Mouse (Mus musculus): ENCODE data around the gene Itgal. TPM values are rescaled to one million over a fixed set of nuclear protein-coding genes. Genes with fewer than 3 reads are reported as not detected.
A peak's percentile ranks its signal among the peaks of the same experiment; 100 is the strongest.

Itgal gene
- polyA plus RNA-seq, 1 experiment from 2014 or later = 0.80 TPM

DNA sequence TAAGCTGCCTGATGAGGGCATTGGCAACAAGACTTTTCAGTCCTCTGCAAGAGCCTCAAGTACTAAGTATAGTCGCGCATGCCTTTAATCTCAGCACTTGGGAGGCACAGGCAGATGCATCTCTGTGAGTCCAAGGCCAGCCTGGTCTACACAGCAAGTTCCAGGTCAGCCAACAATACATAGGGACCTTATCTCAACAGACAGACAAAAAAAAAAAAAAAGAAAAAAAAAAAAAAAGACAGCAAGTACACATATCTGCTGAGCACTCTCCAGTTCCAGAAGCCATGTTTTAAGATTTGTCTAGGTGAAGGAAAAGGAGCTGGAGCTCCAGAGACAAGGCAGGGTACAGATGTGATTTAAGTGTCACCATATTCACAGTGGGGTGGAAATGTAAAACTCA, 40.1 kb upstream of the Itgal start:
- H3K36me3 ChIP-seq (ENCODE audit: control insufficient read depth, insufficient read depth, low read length) = no peaks in the 10 kb centered on the region

DNA sequence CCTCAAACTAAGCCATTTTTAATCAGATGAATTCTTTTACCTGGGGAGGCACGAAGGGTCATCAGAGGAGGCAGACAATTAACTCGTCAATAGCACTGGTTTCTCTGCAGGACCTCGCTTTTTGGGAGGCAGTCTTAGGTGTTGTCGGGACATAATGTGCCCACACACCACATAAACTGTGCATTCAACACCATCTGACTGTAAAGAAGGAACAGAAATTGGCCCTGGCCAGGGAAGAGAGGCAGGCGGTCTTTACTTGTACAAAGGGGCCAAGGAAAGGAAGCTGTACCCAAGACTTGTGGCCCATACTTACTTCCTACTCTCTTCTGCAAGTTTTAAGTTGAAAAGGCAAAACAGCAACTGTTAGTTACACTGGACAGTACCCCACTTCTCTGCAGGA, 39.5 kb upstream of the Itgal start:
- H3K9ac ChIP-seq (ENCODE audit: low read length) = no peak overlapping the region
- H3K4me2 ChIP-seq (replicated peaks; ENCODE audit: low read depth) = no peak overlapping the region
- 85% methylated on average over 5 of the region's 5 CpGs for WGBS
- no peaks in the 10 kb centered on the region for H3K36me3 ChIP-seq (ENCODE audit: control insufficient read depth, insufficient read depth, low read length)
- ATAC-seq (ENCODE audit: low FRiP score, low TSS enrichment) (no peak), DNase-seq (ENCODE audit: low spot score) (no peak)
- peaks cover 3% of the 10 kb centered on the region for H3K4me1 ChIP-seq (replicated peaks; ENCODE audit: control insufficient read depth, insufficient read depth)
- no peak overlapping the region for H3K27ac ChIP-seq (replicated peaks)
- H3K4me3 ChIP-seq (ENCODE audit: low read depth, low read length) = no peak overlapping the region
- no peaks in the 10 kb centered on the region for H3K9me3 ChIP-seq (ENCODE audit: control insufficient read depth, low read length)
- no peaks in the 10 kb centered on the region for H3K27me3 ChIP-seq (ENCODE audit: control insufficient read depth, insufficient read depth, low read length)
- TF ChIP-seq EP300 (optimal IDR thresholded peaks at IDR 0.05) (no peak), CTCF (IDR thresholded peaks at IDR 0.05; ENCODE audit: low read depth) (no peak)

More for the DNA sequence above, 40.1 kb upstream of the Itgal start:
- Histone ChIP-seq H3K9ac (ENCODE audit: low read length) (no peak overlapping the region), H3K9me3 (ENCODE audit: control insufficient read depth, low read length) (no peaks in the 10 kb centered on the region), H3K27ac (replicated peaks) (no peak overlapping the region), H3K27me3 (ENCODE audit: control insufficient read depth, insufficient read depth, low read length) (no peaks in the 10 kb centered on the region), H3K4me2 (replicated peaks; ENCODE audit: low read depth) (no peak overlapping the region), H3K4me3 (ENCODE audit: low read depth, low read length) (no peak overlapping the region), H3K4me1 (replicated peaks; ENCODE audit: control insufficient read depth, insufficient read depth) (peaks cover 3% of the 10 kb centered on the region)
- TF ChIP-seq CTCF (IDR thresholded peaks at IDR 0.05; ENCODE audit: low read depth) = no peak
- TF ChIP-seq EP300 (optimal IDR thresholded peaks at IDR 0.05) = no peak
- ATAC-seq (ENCODE audit: low FRiP score, low TSS enrichment) = no peak
- 75% methylated on average over 2 of the region's 2 CpGs for WGBS
- DNase-seq (ENCODE audit: low spot score) = no peak

DNA sequence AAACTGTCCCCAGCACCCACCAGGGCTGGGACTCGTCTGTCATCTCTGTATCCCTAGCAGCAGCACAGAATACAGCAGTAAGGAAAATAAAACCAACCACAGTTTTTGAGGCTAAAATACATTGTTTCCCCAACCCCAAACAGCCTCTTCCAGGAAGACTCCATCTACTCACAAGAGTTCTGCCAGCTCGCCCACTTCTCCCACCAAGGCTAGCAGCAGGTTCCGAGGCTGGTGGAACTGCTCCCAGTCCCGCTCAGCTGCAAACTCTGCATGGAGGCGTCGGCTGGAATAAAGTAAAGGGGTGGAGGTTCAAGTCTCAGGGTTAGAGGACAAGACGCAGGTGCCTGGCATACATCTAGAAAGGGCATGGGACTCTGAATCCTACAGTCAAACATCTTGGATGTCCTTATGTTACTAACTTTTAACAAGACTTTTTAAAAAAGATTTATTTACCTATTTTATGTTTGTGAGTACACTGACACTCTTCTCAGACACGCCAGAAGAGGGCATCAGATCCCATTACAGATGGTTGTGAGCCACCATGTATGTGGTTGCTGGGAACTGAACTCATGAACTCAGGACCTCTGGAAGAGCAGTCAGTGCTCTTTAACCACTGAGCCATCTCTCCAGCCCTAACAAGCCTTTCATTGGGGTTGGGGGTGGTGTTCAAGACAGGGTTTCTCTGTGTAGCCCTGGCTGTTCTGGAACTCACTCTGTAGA, 36.7 kb upstream of the Itgal start:
- peak; percentile 33; the same call in 1 of the 2 replicates for TF ChIP-seq CTCF (IDR thresholded peaks at IDR 0.05; ENCODE audit: low read depth)
- TF ChIP-seq EP300 (optimal IDR thresholded peaks at IDR 0.05) = no peak
- H3K9me3 ChIP-seq (ENCODE audit: control insufficient read depth, low read length) = no peaks in the 10 kb centered on the region
- DNase-seq (ENCODE audit: low spot score) (no peak), ATAC-seq (ENCODE audit: low FRiP score, low TSS enrichment) (no peak)
- no peaks in the 10 kb centered on the region for H3K36me3 ChIP-seq (ENCODE audit: control insufficient read depth, insufficient read depth, low read length)
- no peaks in the 10 kb centered on the region for H3K27me3 ChIP-seq (ENCODE audit: control insufficient read depth, insufficient read depth, low read length)
- 66% methylated on average over 8 of the region's 8 CpGs for WGBS
- H3K27ac ChIP-seq (replicated peaks) = no peak overlapping the region
- peak overlapping the region; percentile 81; the same call in 1 of the 2 replicates for H3K4me2 ChIP-seq (replicated peaks; ENCODE audit: low read depth)
- no peak overlapping the region for H3K9ac ChIP-seq (ENCODE audit: low read length)
- no peak overlapping the region for H3K4me3 ChIP-seq (ENCODE audit: low read depth, low read length)
- H3K4me1 ChIP-seq (replicated peaks; ENCODE audit: control insufficient read depth, insufficient read depth) = peaks cover 3% of the 10 kb centered on the region

DNA sequence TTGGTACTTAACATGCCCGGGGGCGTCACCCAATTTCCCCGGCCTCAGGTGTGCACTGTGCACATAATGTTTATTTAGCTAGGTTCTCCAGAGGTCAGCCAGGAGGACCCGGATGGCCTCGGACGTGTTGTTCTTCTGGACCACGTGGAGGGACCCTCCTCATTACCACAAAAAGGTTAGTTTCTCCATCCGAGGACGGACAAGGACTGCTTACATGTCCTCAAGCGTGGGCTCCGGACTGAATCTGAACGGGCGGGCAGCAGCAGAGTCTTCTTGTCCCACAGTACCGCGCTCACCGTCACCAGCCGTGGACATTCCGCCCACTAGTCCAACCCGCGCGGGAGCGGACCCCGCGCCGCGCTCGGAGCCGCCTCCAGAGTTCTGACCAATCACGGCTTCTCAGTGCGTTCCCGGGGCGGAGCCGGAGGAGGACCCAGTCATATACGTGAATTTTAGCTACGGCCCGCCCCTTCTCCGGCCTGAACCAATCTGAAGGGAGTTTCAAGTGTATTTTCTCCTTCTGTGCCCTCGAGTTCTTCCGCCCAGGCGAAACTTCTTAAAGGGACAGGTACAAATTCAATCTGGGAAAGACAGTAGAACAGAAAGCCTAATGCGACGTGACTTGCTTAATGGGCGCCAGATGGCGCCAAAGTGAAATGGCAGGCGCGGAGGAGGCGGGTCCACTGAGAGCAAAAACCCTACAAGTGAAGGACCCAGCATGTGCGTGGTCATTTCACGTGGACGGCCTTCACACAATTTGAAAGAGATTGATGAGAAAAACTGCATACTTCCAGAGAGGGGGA, 35.5 kb upstream of the Itgal start, which contains the start of gene Dctpp1:
TSS of gene Dctpp1 (minus strand) at position 401 of the 803 bp plus-strand sequence.
- H3K4me1 ChIP-seq (replicated peaks; ENCODE audit: control insufficient read depth, insufficient read depth) = no peaks in the 10 kb centered on the region
- no peaks in the 10 kb centered on the region for H3K9me3 ChIP-seq (ENCODE audit: control insufficient read depth, low read length)
- peak within 1 kb of the TSS; percentile 69; the same call in 1 of the 2 replicates for H3K27ac ChIP-seq (replicated peaks)
- H3K36me3 ChIP-seq (ENCODE audit: control insufficient read depth, insufficient read depth, low read length) = no peaks in the 10 kb centered on the region
- H3K4me2 ChIP-seq (replicated peaks; ENCODE audit: low read depth) = peak within 1 kb of the TSS; percentile 81
- peak; percentile 97 for ATAC-seq (ENCODE audit: low FRiP score, low TSS enrichment)
- peak; percentile 50 for TF ChIP-seq EP300 (optimal IDR thresholded peaks at IDR 0.05)
- peak; percentile 94 for TF ChIP-seq CTCF (IDR thresholded peaks at IDR 0.05; ENCODE audit: low read depth)
- H3K27me3 ChIP-seq (ENCODE audit: control insufficient read depth, insufficient read depth, low read length) = no peaks in the 10 kb centered on the region
- under 1% methylated on average over 50 of the region's 50 CpGs for WGBS
- peak within 1 kb of the TSS; percentile 71 for H3K9ac ChIP-seq (ENCODE audit: low read length)
- peak within 1 kb of the TSS; percentile 64 for H3K4me3 ChIP-seq (ENCODE audit: low read depth, low read length)
- peak; percentile 98 for DNase-seq (ENCODE audit: low spot score)

DNA sequence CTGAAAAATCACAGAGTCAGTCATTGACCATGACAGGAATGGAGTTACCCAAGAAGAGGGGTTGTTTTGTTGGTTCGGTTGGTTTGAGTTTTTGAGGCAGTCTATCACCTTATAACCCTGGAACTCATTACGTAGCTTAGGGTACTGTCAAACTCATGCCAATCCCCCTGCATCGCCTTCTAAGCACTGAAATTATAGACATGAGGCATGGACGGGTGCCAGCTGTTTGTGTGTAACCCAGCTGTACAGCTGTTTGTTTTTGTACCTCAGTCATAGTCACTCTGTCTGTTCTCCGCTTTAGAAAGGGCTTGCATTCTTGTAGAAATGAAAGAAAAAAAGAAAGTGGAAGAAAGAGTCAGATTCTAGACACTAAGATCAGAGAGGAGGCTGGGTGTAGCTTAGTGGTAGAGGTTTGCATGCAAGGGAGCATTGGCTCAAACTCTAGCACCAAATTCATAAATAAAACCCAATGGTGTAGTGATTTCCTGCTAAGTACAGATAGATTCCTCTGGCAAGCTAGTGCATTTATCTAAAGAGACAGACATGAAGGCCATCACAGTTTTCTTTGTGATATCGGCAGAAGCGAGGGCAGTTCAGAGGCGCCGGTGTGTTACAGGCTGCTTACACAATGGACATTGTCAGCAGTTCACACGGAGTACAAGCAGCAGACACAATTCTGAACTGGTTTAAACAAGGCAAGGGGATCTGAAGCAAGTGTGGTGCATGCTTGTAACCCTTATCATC, 33.7 kb upstream of the Itgal start:
- Histone ChIP-seq H3K4me2 (replicated peaks; ENCODE audit: low read depth) (no peak overlapping the region), H3K27ac (replicated peaks) (no peak overlapping the region), H3K4me1 (replicated peaks; ENCODE audit: control insufficient read depth, insufficient read depth) (no peaks in the 10 kb centered on the region), H3K9ac (ENCODE audit: low read length) (no peak overlapping the region), H3K36me3 (ENCODE audit: control insufficient read depth, insufficient read depth, low read length) (no peaks in the 10 kb centered on the region), H3K27me3 (ENCODE audit: control insufficient read depth, insufficient read depth, low read length) (no peaks in the 10 kb centered on the region), H3K9me3 (ENCODE audit: control insufficient read depth, low read length) (no peaks in the 10 kb centered on the region), H3K4me3 (ENCODE audit: low read depth, low read length) (no peak overlapping the region)
- no peak for TF ChIP-seq EP300 (optimal IDR thresholded peaks at IDR 0.05)
- DNase-seq (ENCODE audit: low spot score) = no peak
- 77% methylated on average over 10 of the region's 10 CpGs for WGBS
- ATAC-seq (ENCODE audit: low FRiP score, low TSS enrichment) = no peak

All from stomach, postnatal 0 days (tissue).